Mouse (Mus musculus) thymus, adult 2 months (tissue): Measurements from ENCODE around the gene Pdlim4. TPM values are rescaled to one million over a fixed set of nuclear protein-coding genes. Genes with fewer than 3 reads are reported as not detected.

Experiments used
- DNase-seq: peaks from one replicate; pipeline ENCODE4 v3.0.0; 2021
- H3K27ac ChIP-seq: fragments of 200-500 bp; 2 replicates; pipeline ENCODE4 v1.5.1; 2012; ENCODE audit warnings: low read length, control low read depth; ENCODE audit not compliant: control insufficient read depth, insufficient read depth
- H3K27me3 ChIP-seq: fragments of 200-500 bp; 2 replicates; pipeline ENCODE4 v1.6.1; 2012; ENCODE audit warnings: mild to moderate bottlenecking, low read length, moderate library complexity, mixed read lengths; ENCODE audit not compliant: control insufficient read depth, insufficient read depth
- H3K36me3 ChIP-seq: fragments of 200-500 bp; 2 replicates; pipeline ENCODE4 v1.6.1; 2012; ENCODE audit warnings: mild to moderate bottlenecking, low read length, moderate library complexity; ENCODE audit not compliant: control insufficient read depth, insufficient read depth
- H3K4me1 ChIP-seq: fragments of 200-500 bp; replicated peaks from 2 replicates; pipeline ENCODE4 v1.6.1; 2012; ENCODE audit warnings: low read length; ENCODE audit not compliant: control insufficient read depth, insufficient read depth
- H3K4me3 ChIP-seq: fragments of 200-500 bp; 2 replicates; pipeline ENCODE4 v1.5.1; 2012; ENCODE audit warnings: mild to moderate bottlenecking, low read length, control low read depth, moderate library complexity; ENCODE audit not compliant: control insufficient read depth, insufficient read depth
- CTCF ChIP-seq: fragments of 200-500 bp; IDR thresholded peaks from 2 replicates; pipeline ENCODE4 v1.5.1; 2012; ENCODE audit warnings: mild to moderate bottlenecking, control low read depth, low read length, moderate library complexity, borderline replicate concordance; ENCODE audit not compliant: control insufficient read depth, poor library complexity, insufficient read depth; ENCODE audit errors: extremely low read depth
- POLR2A ChIP-seq: fragments of 200-500 bp; IDR thresholded peaks from 2 replicates; pipeline ENCODE4 v1.6.1; 2012; ENCODE audit warnings: mild to moderate bottlenecking, low read length, control low read depth, moderate library complexity; ENCODE audit not compliant: control insufficient read depth, poor library complexity, insufficient read depth; ENCODE audit errors: extremely low read depth
- WGBS: fragments of 180-500 bp; shearing (Covaris S2); methylation state at CpG from one replicate; pipeline ENCODE4 v1.1.7; 2018; 5-methylcytosine and 5-hydroxymethylcytosine counted together
- polyA plus RNA-seq: library from polyadenylated mRNA; depleted of rRNA; stranded (reverse); fragments of >200 nt; gene quantifications from 2 replicates; pipeline ENCODE4 v1.2.3, GENCODE M21; 2012

Gene Pdlim4
- polyA plus RNA-seq, 1 experiment = 62.0 TPM

DNA sequence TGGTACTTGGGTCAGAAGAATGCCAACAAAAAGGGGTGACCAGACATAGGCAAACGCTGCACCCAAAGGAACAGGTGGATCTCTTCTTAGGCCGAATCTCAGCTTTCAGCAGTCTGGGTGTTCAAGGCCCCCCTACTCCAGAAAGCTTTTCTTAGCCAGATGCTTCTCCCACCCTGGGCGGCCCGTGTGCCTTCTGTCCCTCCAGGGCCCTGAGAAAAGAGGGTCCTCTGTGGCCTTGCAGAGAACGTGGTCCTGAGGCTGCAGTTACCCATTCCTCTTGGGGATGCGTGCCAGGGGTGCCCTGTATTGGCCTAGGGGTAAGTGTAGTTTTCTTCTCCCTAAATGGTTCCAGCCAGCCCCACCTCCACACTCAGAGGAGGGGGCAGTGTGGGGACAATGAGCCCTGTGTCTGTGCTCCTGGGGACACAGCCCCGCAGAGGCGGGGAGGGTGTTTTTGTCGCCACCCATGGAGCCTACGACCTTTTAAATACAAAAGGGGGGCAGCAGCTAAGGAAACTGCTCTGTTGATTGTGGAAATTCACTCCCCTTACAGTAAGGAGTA, 10.7 kb downstream of the Pdlim4 start:
- peaks cover 44% of the 10 kb centered on the region for H3K4me1 ChIP-seq
- H3K36me3 ChIP-seq = no peaks in the 10 kb centered on the region
- H3K27ac ChIP-seq = no peak overlapping the region
- H3K4me3 ChIP-seq = no peak overlapping the region
- 95% methylated on average over 10 of the region's 10 CpGs for WGBS
- no peaks in the 10 kb centered on the region for H3K27me3 ChIP-seq
- no peak for DNase-seq
- TF ChIP-seq CTCF (no peak), POLR2A (no peak)

DNA sequence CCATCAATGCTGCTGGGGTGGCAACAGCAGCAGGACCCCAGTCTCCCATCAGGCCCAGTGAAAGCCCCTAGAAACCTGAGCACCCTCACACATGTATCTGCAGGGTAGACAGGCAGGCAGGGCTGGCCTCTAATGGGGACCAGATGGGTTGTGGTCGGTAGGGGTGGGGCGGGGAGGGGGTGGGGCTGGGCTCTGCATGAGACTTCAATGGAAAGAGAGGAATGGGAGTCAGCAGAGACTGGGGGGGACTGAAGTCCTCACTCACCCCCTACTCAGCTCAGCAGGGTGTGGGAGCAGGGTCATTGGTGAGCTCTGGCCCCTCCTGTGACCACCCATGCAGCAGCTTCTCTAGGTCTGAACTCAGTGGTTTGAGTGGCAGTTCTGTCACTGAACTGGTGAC, 11.4 kb downstream of the Pdlim4 start:
- WGBS = 64% methylated on average over 2 of the region's 2 CpGs

DNA sequence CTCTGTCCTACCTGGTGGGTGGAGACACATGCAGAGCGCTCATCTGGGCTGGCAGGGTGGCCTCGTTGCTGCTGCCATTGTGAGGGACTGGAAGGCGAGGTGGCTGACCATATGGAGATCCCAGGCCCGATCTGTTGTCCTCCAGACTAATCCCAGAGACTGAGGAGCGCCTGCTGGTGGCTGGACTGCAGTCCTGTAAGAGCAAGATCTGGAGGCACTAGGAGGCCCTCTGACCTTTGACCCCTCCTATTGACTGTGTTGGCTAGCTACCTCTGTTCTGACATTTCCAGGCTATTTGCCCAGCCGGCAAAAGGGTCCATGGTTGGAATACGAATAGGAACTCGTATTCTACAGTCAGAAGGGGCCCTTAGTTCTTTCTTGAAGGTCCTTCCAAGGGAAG, 12.7 kb downstream of the Pdlim4 start:
- TF ChIP-seq CTCF (no peak), POLR2A (no peak)
- no peak overlapping the region for H3K4me3 ChIP-seq
- no peak for DNase-seq
- H3K4me1 ChIP-seq = peaks cover 27% of the 10 kb centered on the region
- no peak overlapping the region for H3K27ac ChIP-seq
- no peaks in the 10 kb centered on the region for H3K27me3 ChIP-seq
- 91% methylated on average over 8 of the region's 8 CpGs for WGBS
- H3K36me3 ChIP-seq = no peaks in the 10 kb centered on the region

More for the DNA sequence above, 11.4 kb downstream of the Pdlim4 start:
- no peak for DNase-seq
- no peaks in the 10 kb centered on the region for H3K36me3 ChIP-seq
- no peak overlapping the region for H3K4me3 ChIP-seq
- TF ChIP-seq CTCF (no peak), POLR2A (no peak)
- peaks cover 38% of the 10 kb centered on the region for H3K4me1 ChIP-seq
- H3K27me3 ChIP-seq = no peaks in the 10 kb centered on the region
- H3K27ac ChIP-seq = no peak overlapping the region

DNA sequence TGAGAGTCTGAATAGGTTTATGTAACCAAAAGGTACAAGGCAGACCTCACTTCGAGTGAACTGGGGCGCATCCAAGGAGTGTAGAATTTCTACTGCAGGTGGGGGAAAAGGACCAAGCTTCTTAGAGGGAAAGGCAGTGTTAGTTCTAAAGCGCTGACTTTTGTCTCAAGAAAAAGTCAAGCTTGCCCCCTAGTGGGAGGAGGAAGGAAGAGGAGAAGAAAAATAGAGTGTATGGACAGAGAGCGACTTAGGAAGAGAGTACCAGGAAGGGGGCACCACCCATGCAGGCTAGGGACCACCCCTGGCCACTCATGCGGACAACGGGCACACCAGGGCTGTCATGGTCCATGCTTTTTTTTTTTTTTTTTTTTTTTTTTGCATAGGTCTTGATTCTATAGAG, 14.6 kb downstream of the Pdlim4 start:
- no peaks in the 10 kb centered on the region for H3K27me3 ChIP-seq

DNA sequence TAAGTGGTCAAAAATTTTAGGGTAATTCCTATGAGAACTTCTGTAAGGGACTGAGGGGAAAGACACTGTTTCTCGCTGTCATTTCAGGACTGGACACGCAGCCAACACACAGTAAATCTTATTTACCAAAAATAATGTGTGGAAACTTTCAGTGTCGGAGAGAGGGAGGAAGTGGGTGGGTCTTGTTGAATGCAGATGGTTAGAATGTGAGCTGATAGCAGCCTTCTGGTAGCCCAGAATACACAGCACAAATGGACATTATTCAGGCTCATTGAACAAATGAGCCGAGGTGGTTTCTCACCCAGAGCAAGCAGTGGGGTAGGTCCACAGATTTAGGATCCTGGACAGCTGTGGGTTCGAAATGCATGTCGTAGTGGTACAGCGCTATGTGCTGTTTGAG, 15.7 kb downstream of the Pdlim4 start:
- TF ChIP-seq POLR2A = no peak
- TF ChIP-seq CTCF = no peak
- H3K4me1 ChIP-seq = peaks cover 10% of the 10 kb centered on the region
- H3K27me3 ChIP-seq = no peaks in the 10 kb centered on the region
- 51% methylated on average over 7 of the region's 7 CpGs for WGBS
- no peak for DNase-seq
- H3K27ac ChIP-seq = no peak overlapping the region
- H3K36me3 ChIP-seq = no peaks in the 10 kb centered on the region
- no peak overlapping the region for H3K4me3 ChIP-seq

More for the DNA sequence above, 14.6 kb downstream of the Pdlim4 start:
- TF ChIP-seq CTCF (0 out of 2 replicates have a peak, but pooled peaks have one; percentile 16), POLR2A (no peak)
- 17% methylated on average over 6 of the region's 6 CpGs for WGBS
- Histone ChIP-seq H3K4me3 (no peak overlapping the region), H3K27ac (no peak overlapping the region), H3K4me1 (peaks cover 21% of the 10 kb centered on the region), H3K36me3 (no peaks in the 10 kb centered on the region)
- DNase-seq = peak; percentile 62

DNA sequence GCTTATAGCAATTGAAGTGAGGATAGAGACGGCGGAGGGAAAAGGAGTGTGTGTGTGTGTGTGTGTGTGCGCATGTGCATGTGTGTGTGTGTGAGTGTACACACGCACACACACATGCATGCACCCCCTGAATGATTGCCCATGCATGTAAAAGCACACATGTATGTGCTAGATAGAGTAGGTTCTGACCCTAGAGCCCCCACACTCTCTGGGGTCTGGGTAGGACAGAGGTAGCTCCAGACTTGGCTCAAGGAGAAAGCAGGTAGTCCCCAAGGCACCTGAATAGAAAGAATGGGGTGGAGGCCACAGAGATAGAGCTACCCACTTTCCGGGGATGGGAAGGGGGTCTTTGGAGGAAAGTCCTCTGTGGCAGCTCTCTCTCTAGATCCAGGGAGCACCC, 16.7 kb downstream of the Pdlim4 start:
- H3K4me1 ChIP-seq = peaks cover under 1% of the 10 kb centered on the region; the same call in 1 of the 2 replicates
- H3K36me3 ChIP-seq = no peaks in the 10 kb centered on the region
- H3K27me3 ChIP-seq = no peaks in the 10 kb centered on the region
- TF ChIP-seq POLR2A = no peak
- TF ChIP-seq CTCF = no peak
- no peak overlapping the region for H3K27ac ChIP-seq
- 95% methylated on average over 5 of the region's 5 CpGs for WGBS
- DNase-seq = no peak
- no peak overlapping the region for H3K4me3 ChIP-seq

DNA sequence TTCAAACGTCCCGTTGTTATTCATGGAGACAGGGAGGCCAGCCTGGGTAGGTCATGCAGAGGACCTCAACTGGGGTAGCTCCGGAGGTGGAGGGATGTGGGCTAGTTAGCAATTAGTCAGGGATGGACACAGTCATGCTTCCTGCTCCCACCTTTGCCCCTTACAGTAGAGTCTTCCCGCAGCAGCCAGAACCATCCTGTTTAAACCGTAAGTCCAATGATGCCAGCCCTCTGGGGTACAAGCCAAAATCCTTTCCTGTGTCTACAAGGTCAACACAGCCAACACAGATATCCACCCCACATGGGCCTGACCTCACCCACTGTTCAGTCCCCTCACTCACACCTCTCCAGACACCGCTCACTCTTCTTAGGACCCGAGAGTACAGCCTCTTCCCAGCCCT, 17.7 kb downstream of the Pdlim4 start:
- Histone ChIP-seq H3K4me3 (no peak overlapping the region), H3K36me3 (no peaks in the 10 kb centered on the region), H3K27me3 (no peaks in the 10 kb centered on the region), H3K4me1 (no peaks in the 10 kb centered on the region; the same call in 1 of the 2 replicates), H3K27ac (no peak overlapping the region)
- 87% methylated on average over 7 of the region's 7 CpGs for WGBS
- DNase-seq = no peak
- TF ChIP-seq CTCF (no peak), POLR2A (no peak)
